Mouse (Mus musculus): ENCODE data around the gene 2010315B03Rik.
"Not testable (repeated sequence)": the region's sequence is repeated elsewhere in the genome, so short reads cannot be mapped to it uniquely, and the experiment has no call there.

GRCm38 (mm10) chr9:124256271-124257199 lies 56.0 kb downstream of the 2010315B03Rik start:
- TF ChIP-seq CTCF, EP300 (IDR thresholded peaks at IDR 0.05; ENCODE audit: low read depth): not testable (repeated sequence)
